Mouse (Mus musculus): ENCODE data around the gene Crybg1. TPM values are rescaled to one million over a fixed set of nuclear protein-coding genes. Genes with fewer than 3 reads are reported as not detected.
A peak's percentile ranks its signal among the peaks of the same experiment; 100 is the strongest.

The Crybg1 gene
- 1 to 10 TPM; 1.1 to 1.3 TPM for total RNA-seq (2021)
- long read RNA-seq, experiment 1, full-length matches to known transcripts: 1 of 1 reads
- long read RNA-seq, experiment 1, partial matches to known transcripts: 0 of 1 reads
- long read RNA-seq, experiment 1, other reads (novel, unspliced or antisense): 0 of 1 reads
- long read RNA-seq, experiment 2: 0 reads

DNA sequence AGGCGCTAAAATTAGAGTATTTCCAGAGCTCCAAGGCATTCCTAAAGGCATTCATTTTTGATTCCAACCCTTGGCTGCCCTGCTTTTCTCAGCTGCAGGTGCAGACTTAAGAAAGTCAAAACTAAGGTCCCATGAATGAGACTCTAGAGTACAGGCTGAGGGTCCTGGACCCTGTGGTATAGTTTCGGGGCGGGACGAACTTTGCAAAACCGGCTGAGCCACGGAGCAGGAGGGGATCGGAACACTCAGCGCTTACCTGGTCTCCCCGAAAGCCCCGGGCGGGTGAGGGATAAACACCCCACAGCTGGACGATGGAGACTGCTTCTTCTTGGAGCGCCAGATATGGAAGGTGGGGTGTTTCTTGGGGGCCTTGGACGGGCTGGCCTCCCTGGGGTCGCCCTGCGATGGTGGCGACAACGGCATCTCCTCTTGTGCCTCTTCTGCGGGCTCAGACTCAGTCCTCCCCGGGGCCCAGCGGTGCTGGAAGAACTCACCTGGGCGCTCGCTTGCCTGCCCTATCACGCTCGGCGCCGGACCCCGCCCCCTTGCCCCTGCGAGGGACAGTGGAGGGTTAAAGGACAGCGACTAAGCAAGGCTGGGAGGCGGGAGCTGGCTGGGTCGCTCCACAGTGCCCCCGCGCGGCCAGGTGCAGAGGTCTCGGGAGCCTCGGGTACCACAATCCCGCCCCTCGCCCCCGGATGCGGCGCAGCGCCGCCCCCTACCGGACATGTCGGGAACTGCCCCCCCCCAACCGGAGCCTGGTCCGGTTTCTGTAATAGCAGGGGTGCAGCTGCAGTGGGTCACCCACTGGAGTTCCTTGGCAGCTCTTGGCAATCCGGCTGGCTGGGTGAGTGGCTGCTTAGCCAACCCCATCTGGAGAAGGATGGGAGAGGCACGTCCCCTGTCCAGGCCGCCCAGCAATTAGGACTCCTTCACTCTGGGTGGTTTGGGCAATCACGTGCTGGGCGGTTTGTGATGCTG lies at the start of gene Crybg1:
Gene Crybg1, minus strand, starts transcription at position 517 of the 981 bp plus-strand sequence.
- peak; percentile 71 to 75 for DNase-seq

DNA sequence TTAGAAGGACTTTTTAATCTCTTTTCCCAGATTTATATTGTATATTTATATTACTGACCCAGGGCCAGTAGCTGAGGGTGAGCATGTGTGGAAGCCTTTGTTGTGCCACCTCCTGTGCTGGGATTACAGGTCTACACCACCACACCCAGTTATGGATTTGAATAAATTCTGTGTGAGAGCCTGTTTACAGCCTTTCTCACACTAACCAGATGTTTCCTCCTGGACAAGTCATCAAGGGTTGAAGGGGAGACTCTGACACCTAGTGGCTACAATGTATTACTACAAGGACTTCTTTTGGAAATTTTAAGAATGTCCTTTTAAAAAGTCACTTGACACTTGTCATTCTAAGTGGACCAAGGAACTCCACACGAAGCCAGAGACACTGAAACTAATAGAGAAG lies 28.7 kb upstream of the Crybg1 start:
- DNase-seq: peak in 1 of 2 experiments; percentile 7

DNA sequence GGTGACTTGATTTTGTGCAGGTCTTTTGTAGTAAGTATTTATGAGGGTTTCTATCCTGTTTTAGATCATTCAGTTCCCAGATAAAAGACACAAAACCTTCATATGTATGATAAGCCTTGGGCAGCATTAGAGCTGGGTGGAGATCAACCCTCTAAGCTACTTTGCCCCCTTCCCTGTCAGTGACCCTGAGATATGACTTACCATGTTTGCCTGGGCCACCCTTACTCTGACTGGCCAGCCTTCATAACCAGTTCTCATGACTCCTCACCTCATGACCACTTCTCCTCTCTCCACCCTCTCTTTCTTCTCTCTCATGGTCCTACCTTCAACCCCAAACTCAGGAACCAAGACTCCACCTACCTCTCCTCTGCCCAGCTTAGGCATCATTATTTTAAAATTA lies 27.9 kb upstream of the Crybg1 start:
- DNase-seq: no peak

DNA sequence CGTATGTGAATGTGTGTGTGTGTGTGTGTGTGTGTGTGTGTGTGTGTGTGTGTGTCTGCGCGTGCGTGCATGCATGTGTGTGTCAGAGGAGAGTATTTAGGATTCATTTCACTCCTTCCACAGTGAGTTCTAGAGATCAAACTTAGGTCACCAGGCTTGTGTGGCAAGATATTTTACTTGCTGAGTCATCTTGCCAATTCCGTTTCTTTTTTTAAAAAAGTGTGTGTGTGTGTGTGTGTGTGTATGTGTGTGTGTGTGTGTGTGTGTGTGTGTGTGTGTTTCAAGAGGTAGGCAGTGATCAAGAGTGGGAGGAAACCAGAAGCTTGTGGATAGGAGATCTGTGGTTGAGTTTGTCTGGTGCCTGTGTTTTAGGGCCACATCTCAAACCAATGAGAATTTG lies 27.5 kb upstream of the Crybg1 start:
- DNase-seq: no peak

DNA sequence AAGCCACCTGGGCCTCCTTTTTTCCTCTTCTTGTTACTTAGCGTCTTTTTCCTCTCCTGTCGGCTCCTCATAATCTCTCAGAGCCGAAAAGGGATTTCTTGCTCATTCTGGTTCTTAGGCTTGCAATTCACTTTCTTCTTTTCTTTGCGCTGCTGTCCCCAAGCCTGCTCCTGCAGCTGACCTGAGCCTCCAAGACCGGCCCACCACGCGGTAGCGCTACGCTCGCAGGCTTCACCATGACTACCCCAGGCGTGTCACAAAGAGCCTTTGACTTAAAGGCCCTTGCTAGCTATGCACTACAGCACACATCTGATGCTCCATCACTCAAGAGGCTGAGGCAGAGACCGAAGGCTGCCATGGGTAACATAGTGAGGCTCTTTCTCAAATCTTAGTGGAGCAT lies 21.5 kb upstream of the Crybg1 start:
- DNase-seq: no peak

DNA sequence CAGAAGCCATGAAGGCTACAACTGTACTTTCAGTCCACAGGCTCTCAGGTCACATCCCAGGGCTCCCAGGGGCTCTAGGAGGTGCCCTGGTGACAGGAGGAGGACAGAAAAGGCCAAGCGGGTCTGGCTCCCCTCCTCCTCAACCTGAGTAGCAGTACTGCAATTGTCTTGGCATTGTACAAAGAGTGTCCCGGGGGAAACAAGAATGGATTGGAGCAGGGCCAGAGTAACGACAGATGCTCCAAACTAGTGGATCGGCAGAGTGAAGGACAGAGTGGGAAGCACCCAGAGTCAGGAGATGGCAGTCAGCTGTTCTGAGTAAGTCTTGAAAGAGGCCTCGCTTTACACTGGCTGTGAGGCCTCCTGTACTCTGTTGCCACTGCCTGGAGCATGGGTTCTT lies 18.4 kb upstream of the Crybg1 start:
- DNase-seq: no peak

DNA sequence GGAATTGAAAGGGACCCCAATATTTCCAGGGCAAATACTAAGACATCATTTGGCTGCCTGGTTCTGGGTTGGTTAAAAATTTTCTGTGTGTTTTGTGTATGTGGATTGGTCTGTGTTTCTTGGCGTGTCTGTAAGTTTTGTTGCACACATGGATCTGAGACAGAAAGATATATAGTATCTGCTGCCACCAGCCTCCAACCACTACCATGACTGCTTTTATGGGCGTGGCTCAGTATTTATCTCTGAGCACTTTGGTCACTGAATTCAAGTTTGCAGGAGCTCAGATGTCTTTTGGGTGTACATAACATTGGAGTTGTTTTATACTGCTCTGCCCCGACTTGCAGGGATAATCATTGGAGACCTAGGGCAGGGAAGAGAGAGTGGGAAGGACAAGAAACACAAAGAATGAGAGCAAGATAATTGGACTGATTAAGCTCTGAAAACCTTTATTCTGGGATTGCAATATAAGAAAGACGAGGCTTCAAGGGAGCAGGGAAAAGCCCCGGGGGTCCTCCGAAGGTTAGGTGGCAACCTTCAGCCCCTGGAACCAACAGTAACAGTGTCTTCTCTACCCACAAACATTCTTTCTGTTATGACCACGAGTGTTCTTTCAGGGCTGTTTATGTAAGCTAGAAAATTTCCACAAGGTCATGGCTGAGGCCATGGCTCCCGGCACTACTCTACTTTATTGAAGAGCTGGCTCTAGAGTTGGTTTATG lies 15.8 kb upstream of the Crybg1 start:
- DNase-seq: peak; percentile 12 to 29

DNA sequence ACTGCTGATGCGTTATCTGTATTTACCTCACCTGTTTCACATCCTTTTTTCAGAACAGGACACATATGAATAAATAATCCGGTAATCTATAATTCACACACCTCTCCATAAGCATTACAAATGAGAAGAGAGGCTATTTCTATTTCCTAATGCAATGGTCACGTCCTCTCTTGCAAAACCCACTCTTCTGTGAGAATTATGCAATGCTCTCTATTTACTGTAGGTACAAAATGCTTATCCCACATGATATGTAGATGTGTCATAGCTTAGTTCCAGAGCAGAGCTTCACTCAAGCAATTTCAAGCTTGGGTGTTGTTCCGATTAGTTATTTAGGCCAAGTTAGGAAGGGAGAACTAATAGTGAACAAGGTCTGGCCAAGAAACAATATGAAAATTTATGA lies 14.4 kb upstream of the Crybg1 start:
- no peak for DNase-seq

DNA sequence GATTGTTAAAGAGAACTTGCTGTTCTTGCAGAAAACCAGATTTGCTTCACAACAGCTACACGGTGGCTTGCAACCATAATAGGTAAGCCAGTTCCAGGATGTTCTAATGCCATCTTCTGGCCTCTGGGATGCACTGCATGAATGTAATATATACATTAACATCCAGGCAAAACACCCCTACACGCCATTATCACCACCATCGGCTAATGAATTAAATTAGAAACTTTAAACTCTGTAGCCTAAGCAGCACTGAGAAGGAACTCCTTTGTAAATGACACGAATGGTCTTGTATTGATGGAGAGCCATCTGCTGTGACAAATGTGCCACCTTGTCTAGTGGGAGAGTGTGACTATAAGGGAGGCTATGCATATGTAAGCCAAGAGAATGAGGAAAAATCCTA lies 11.5 kb upstream of the Crybg1 start:
- DNase-seq: no peak

DNA sequence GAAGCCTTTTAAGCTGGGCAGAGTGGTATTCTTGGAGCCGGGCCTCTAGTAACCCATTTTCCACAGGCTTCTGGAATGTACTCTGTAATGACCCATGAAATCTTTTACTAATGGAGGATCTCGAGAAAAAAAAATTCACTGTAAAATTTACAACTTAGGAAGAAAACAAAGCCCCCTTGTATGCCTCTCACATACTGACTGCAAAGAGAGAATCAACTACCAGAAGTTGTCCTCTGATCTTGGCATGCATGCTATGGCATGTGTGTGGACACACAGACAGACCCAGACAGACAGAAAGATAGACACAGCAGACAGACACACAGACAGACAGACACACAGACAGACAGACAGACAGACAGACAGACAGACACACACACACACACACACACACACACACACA lies 8.8 kb upstream of the Crybg1 start:
- DNase-seq: no peak

DNA sequence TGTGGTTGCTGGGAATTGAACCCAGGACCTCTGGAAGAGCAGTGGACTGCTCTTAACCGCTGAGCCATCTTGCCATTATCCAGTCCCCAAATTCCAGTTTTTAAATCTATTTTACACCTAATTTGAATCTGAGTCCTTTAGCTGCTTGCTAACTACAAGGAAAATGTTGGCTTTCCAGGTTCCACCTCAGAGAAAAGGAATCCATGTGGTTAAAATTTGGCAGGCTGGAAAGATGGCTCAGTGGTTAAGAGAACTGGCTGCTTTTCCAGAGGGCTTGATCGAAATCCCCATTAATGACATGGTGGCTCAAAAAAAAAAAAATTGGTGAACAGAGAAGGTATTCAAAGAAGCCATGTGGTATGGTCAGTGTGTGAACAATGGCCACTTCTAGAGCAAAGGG lies 1.8 kb upstream of the Crybg1 start:
- DNase-seq: no peak

DNA sequence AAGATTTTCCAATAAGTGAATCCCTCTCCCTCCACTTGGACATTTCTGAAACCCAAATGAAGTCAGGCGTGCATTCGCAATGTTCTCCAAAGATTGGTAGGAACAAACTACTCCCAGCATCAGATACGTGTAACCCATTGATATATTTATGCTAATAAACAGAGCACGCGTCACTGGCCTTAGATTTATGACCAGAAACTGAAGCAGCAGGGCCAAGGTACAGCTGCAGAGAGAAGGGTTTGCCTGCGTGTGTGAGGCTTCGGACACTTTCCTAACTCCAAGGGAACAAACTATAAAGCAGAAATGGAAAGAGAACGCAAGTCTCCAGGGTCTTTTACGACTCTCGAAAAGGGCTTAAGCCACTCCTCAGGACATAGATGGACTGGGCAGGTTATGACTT lies 5.3 kb downstream of the Crybg1 start:
- DNase-seq: no peak

DNA sequence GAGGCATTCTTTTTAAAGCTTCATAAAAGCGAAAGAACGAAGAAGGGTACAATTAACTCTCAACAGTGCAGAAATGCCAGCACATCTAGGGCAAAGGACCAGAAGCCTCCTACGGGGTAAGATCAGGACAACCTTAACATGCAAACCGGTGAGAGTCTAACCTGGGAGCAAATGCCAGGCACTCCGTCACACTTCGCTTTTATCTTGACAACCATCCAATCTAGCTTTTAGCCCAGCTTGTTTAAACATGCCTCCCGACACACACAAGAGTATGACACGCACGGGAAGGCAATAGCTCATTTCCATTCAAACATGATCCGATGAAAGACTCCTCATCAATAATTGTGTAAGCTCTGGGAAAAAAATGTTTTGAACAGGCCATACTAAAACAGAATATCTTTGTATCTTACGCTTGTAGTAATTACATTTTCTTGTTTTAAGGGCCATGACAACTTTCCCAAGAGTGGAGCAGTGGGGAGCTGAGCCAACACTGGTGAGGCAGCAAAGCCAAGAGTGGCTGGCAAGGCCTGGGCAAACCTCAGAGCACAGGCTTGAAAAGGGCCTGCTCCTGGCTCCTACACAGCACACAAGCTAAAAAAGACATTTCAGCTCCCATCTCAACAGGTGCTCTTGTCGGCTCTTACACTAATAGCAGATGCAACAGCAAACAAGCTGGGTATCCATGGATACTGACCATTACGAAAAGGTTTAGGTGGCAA lies 10.4 kb downstream of the Crybg1 start:
- DNase-seq: peak in 1 of 2 experiments; percentile 16

DNA sequence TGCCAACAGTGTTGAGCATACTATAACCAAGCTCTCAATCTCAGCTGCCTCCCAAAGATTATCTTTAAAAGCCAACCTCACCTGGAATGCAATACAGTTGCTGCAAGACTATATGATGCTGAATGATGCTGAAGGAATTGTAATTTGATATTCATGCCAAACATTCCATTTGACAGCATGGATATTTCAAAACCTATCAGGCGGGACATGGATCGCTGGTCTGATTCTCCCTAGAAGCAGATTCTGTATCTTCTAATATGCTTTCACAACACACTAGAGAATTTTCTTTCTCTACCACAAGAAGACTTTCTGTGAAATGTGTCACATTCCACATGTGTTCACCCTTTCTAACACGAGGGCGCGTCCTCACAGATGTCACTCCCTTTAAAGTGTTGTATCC lies 22.6 kb downstream of the Crybg1 start:
- DNase-seq: no peak

DNA sequence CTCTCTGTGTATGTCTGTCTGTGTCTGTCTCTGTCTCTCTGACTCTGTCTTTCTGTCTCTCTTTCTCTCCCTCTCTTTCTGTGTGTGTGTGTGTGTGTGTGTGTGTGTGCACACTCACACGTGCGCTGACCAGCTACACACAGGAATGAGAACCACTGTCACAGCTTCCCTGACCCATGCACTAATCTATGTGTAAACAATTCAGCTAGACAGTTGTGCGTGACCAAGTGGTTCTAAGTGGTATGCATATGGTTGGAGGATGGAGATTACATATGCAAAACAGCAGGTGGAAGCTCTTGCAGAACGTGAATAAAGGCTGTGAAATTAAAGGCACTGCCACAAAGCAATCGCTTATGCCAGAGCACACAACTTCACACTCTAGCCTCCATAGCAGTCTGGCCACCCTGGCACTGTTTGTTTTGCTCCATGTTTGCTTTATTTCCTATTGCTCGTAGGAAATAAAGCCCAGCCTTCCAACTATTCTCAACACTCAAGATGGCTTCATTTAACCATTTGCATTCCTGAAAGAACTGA lies 24.2 kb downstream of the Crybg1 start:
- no peak for DNase-seq

DNA sequence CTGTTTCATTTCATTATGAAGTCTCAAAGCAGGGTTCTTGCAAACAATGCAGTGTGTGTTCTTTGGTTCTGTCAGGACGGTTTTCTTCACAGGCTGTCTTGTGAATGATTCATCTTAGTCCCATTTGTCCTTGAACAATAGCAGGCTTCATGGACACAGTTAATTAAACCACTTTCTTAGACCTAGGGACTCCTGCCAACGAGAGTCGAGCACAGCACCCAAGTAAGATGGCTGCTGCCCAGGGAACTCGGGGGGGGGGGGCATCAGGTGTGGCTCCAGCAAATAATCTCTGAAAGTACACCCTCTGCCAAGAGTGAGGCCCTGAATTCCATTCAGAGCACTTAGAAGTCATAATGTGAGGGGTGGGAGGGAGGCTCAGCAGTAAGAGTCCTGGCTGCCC lies 30.0 kb downstream of the Crybg1 start:
- peak in 1 of 2 experiments; percentile 14 for DNase-seq

DNA sequence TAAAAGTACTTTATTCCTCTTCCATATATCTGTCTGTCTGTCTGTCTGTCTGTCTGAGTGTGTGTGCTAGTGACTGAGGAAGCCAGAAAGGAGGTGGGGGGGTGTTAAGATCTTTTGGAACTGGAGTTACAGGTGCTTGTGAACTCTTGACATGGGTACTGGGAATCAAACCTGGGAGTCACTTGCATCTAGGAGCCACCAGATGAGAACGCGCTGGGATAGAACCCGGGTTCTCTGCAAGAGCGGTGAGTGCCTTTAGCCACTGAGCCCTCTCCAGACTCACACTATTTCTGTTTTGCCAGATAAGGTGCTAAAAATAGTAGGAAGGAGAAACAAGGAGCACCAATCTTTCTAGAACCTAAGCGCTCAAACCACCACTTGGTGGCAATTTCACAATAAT lies 31.9 kb downstream of the Crybg1 start:
- DNase-seq: no peak

DNA sequence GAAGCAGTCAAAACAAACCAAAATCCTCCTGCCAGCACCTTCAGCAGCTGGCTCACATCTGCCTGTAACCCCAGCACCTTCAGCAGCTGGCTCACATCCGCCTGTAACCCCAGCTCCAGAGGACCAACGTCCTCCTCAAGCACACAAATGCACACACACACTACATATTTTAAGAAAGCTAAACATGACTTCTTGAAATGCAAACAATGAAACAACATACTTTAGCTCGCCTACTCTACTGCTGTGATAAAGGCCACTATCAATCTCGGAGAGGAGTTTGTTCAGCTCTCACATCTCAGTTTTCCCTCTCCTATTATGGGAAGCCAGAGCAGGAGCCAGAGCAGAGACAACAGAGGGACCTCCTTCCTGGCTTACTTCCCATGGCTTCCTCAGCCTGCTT lies 34.0 kb downstream of the Crybg1 start:
- no peak for DNase-seq

DNA sequence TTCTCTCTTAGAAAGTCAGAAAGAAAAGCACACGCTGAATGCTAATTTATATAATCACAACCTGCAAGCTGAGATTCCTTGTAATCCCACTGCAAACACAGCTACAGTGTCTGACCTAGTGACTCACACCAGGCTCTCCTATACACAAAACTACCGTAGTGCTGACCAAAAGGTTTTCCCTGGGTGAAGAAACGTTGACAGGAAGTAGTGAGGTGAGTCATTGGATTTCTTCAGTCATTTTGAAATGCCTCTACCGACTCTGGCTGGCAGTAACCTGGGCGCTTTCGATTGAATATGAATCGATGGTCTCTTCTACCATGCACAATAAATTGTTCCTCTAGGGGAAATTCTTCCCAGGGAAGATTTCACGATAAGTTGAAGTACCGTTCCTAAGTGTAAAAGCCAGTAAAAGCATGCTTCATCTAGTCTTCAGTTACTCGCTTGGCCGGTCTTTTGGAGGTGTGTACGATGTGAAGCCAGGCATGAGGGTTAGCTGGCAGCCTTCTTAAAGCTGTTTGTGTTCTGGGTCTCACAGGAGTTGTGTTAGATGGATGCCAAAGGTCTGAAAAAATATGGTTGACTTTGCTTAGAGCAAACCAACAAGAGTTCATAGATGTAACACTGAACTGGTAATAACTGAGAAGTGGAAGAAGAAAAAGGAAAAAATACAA lies 36.5 kb downstream of the Crybg1 start:
- no peak for DNase-seq

DNA sequence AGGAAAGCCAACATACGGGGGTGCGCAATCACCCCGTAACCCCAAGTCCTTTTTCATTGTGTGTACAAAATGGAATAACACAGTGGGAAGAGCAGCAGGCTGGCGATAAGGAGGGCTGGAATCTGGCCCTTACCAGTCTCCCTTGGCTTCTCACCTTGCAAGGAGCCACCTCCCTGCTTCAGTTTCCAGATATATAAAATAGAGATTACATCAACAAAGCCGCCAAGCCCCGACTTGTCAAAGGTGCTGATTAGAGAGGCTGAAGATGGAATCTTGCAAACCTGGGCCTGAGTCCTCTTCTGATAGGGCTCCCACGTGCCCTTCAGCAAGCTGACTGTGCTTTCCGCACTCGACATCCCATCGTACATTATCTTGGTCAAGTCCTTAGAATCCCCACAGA lies 37.5 kb downstream of the Crybg1 start:
- DNase-seq: no peak

DNA sequence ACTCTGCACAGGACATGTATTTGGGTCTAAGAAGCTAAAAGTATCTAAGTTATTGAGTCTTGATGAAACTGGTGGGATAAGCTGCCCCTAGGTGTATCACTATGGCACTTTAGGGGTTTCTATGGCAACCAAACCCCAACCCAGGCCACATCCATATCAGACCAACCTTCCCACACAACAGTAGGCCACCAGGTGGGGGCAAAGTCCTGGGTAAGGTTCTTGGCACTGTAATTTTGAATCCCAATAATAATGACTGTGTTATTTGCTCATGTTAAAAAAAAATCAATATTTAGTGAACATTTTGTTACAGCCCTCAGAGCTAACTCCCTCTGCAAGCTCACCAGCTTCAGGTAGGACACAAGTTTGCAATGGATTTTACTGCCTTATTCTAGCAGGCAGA lies 38.2 kb downstream of the Crybg1 start:
- no peak for DNase-seq

DNA sequence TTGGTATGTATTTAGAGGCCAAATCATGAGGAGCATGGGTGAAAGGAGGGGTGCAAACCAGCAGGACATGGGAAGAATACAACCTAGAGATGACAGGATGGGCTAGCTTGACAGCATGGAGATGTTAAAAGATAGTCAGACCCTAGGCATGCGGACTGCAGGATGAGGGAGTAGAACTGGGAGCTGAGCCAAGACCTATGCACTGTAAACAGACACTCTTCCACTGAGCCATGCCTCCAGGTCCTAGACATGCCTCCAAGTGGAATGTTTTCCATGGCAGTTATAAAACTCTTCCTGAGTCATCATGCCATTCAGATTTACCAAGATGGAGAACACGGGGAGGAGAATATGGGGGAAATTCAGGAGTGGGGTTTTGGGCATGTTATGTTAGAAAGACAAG lies 53.9 kb downstream of the Crybg1 start:
- no peak for DNase-seq

All from adrenal gland, postnatal 36 days (tissue).